Mouse (Mus musculus): ENCODE measurements at regions not wholly inside any gene's neighbourhood (a gene's known extent, or its start where the extent isn't known, plus 50 kb on each side); places are given as distances from the start of the nearest gene placed in this dataset.
"Not testable (repeated sequence)": the region's sequence is repeated elsewhere in the genome, so short reads cannot be mapped to it uniquely, and the experiment has no call there.

- DNase-seq (ENCODE audit: low spot score): no peak
Measured at GRCm38 (mm10) chr3:128415568-128415967, 519.4 kb upstream of the Fam241a start.

DNA sequence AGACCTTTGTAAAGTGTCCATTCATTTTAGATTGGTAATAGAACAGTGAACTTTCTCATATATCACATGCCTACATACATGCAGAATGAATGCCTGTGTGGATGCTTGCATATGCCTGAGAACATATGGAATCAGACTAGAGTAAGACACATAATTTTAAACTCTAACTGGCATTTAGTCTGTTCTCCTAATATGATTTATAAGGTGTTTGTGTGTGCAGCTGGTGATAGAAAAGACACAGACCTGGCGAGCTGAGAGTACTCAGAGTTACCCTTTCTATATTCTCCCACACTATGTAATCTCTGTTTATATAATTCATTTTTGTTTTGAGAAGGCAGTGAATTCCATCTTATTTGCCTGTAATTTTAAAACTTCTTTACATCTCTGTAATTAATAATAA, 517.4 kb upstream of the Fam241a start:
- no peak for DNase-seq (ENCODE audit: low spot score)

GRCm38 (mm10) chr3:128412157-128412556, 516.0 kb upstream of the Fam241a start:
- no peak for DNase-seq (ENCODE audit: low spot score)

DNA sequence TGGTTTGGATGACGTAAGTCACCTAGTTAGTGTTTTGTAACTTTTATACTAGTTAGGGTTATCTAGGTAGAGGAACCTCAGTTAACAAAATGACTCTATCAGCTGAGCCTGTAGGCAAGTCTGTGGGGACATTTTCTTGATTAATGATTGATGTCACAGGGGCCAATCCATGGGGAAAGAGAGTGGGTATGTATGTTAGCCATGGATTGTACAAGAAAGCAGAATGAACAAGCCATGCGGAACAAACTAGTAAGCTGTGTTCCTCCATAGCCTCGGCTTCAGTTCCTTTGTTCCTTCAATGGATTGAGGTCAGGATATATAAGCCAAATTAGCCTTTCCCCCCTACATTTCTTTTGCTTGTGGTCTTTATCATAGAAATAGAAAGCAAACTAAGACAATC, 498.7 kb upstream of the Fam241a start:
- DNase-seq (ENCODE audit: low spot score): no peak

DNA sequence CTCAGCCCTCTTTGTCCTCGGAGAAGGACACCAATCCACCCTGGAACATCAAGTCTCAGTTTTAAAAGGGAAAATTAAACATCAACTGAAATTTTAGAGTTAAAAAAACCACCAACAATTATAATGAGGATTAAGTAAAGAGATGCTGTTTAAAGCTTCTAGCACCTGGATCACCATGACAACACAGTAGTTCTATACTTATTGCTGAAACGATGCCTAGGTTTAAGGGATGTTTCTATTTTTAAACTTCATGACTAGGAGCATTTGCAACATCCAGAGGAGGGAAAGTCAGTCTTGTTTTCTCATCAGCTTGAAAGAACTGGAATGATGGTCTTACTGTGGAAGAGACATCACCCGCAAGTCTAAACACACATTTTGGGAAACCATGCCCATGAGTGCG, 484.5 kb upstream of the Fam241a start:
- DNase-seq (ENCODE audit: low spot score): no peak

GRCm38 (mm10) chr3:128369521-128370127, 473.5 kb upstream of the Fam241a start:
- no peak for DNase-seq (ENCODE audit: low spot score)

GRCm38 (mm10) chr3:128362310-128362709, 466.2 kb upstream of the Fam241a start:
- no peak for DNase-seq (ENCODE audit: low spot score)

- DNase-seq (ENCODE audit: low spot score): not testable (repeated sequence)
Measured at GRCm38 (mm10) chr3:128349123-128349522, 453.0 kb upstream of the Fam241a start.

- DNase-seq (ENCODE audit: low spot score): no peak
Measured at GRCm38 (mm10) chr3:128347782-128348574, 451.9 kb upstream of the Fam241a start.

- DNase-seq (ENCODE audit: low spot score): no peak
Measured at GRCm38 (mm10) chr3:128337508-128337907, 441.4 kb upstream of the Fam241a start.

- DNase-seq (ENCODE audit: low spot score): peak; percentile 56
Measured at GRCm38 (mm10) chr3:128337031-128337430, 440.9 kb upstream of the Fam241a start.

DNA sequence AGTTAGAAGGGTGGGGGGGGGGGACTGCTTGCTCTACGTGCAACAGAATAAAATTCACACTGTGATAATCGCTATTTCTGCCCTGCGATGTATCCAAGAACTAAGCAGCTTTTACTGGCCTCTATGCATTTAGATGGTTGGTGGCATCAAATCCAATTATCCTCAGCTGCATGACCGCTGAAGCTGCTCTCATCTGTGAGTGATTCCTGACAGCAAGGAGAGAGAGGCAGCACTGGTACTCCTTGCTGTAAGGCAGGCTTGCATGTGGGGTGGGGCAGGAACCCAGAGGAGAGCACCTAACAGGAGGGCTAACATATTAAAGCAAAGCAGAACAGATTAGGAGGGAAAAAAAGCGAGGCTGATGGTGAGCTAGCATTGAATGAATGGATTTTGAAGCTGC, 431.6 kb upstream of the Fam241a start:
- DNase-seq (ENCODE audit: low spot score): no peak

DNA sequence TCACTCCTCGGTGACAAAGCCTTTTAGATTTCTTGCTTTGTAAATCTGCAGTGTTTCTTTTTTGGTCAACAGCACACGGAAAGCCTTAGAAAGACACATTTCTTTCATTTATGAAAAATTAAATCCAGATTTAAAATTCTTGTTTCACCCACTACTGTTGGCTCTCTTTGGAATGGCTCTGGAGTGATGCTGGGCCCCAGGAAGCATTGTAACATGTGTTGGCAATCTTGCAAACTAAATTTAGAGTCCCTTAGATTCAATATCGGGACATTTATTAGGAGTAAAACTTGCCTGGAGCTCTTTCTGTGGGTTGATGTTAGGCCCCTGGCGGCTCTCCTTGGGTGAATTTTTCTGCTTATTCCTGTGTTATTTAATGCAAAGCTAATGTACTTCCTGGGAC, 405.2 kb upstream of the Fam241a start:
- DNase-seq (ENCODE audit: low spot score): no peak

DNA sequence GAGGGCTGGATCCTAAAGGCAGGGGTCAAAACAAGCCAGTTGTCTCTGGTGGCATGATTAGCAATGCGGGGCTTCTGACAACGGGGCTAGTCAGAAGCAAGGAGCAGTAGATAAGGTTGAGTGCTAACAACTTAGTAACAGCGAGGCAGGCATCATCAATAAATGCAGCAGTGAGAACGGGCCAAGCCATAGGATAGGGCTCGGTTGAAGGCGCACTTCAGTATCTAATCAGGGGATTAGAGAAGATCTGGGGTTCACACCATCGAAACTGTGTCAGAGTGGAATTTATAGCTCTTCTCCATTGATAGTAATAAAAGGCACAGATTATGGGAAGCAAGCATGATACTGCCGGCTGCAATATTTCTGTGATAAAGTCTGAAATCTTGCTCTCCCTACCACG, 402.0 kb upstream of the Fam241a start:
- DNase-seq (ENCODE audit: low spot score): no peak

GRCm38 (mm10) chr3:128287846-128288245, 391.7 kb upstream of the Fam241a start:
- DNase-seq (ENCODE audit: low spot score): no peak

DNA sequence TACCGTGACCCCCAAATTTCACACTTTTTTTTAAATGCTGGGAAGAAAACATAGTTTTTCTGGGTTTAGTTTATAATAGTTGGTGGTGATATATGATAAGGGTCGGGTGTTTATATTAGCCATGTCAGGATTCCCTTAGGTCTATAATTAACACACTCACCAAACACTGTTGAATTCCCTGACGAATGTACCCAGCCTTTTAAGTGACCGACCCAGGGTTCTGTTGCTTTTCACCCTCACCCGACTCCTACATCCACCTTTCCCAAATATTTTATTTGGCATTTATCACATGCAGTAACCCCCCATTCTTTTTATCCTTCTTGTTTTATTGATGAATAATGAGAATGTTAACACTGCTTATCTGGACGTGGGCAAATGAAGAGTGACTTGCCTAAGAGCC, 389.1 kb upstream of the Fam241a start:
- DNase-seq (ENCODE audit: low spot score): no peak

DNA sequence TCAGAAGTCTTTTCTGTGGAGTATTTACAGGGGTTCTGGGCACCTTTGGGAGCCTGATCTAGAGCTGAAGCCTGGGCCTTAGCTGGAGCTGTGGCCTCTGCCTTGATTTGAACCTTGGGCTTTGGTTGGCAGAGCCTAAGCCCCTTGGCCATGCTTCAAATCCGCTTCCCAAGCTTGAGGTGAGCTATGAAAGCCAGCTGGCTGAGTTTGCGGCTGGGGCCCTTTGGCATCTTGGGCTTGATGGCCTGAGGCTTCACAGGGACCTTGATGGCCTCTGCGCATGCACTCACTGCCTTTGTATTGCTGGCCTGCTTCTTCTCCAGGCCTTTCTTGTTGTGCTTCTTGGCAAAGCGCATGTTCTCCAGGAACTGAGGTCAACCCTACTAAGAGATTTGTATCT, 384.5 kb upstream of the Fam241a start:
- DNase-seq (ENCODE audit: low spot score): no peak

DNA sequence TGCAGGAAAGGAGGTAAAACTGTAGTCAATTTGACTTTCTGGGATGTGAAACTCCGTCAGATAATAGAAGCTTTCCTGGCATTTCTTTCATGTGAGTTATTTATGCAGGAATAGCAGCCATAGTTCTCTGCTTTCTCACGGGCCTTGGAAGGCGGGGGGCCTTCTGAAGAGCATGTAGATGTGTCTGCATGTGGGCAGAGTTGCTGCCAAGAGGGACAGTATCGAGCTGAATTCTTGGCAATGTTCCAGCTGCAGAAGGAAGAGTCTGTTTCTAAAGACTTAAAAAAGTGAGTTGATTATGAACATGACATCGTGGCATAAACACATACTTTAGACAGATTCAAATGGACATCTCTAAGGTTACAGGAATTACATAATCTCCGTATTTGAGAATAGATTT, 374.5 kb upstream of the Fam241a start:
- no peak for DNase-seq (ENCODE audit: low spot score)

DNA sequence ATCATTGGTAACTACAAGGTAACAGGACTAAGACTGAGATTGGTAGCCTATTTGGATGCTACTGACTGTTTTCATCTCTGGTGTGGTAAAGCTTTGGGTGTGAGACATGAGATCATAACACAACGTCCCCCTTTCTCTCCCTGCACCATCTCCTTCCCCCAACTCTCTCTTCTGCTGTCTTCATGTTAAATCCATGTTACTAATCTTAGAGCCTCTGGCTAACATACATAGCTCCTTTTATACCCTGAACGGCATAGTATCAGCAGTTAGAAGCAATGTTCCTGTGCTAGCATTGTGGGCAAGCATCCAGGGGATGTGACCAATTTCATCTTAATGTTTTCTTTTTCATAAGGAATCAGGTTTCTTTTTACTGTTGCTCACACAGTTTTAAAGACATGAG, 365.1 kb upstream of the Fam241a start:
- no peak for DNase-seq (ENCODE audit: low spot score)

- no peak for DNase-seq (ENCODE audit: low spot score)
Measured at GRCm38 (mm10) chr3:128247816-128248215, 351.7 kb upstream of the Fam241a start.

DNA sequence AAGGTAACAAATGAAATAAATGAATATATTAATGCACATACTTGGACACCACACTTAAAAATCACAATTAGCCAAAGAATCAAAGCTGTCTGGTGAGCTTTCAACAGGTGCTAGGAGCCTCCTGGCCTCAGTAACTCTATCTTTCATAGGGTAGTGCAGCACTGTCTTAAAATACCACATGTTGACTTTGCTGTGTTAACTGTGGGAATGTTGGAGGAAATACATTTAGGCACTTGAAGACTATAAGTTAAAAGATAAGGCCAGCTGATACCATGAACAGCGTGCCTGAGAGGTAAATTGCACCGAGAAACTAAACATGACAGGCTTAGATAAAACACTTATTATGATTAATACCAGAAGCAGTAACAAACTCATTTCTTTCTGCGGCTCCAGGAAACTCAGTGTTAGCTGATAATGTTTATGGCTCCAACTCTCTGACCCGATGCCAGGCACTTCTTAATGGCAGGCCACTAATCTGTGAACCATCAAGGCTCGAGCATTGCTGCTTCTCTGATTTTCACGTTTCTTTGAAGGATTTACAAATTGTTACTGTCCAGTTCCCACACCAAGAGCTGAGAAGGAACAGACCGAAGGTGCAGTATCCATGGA, 343.8 kb upstream of the Fam241a start:
- no peak for DNase-seq (ENCODE audit: low spot score)

DNA sequence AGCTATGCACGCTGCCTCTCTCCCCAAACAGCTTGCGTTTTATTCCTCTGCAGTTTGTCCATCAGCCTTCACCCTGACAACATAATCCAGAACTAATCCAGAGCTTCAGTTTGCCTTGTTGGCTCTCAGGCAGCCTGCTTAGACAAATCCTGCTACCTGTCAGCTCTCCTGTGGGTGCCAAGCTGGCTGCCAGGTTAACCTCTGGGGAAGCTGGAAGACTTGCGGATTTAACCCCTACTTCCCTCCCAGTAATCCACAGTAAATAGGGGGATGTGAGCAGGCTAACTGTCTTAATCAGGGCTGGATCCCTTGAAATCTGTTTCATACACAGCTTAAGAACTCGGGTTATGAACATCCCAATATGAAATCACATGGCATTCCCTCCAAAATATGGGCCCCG, 334.3 kb upstream of the Fam241a start:
- no peak for DNase-seq (ENCODE audit: low spot score)

GRCm38 (mm10) chr3:128226930-128227585, 330.9 kb upstream of the Fam241a start:
- no peak for DNase-seq (ENCODE audit: low spot score)
